In the genomic region with DNA sequence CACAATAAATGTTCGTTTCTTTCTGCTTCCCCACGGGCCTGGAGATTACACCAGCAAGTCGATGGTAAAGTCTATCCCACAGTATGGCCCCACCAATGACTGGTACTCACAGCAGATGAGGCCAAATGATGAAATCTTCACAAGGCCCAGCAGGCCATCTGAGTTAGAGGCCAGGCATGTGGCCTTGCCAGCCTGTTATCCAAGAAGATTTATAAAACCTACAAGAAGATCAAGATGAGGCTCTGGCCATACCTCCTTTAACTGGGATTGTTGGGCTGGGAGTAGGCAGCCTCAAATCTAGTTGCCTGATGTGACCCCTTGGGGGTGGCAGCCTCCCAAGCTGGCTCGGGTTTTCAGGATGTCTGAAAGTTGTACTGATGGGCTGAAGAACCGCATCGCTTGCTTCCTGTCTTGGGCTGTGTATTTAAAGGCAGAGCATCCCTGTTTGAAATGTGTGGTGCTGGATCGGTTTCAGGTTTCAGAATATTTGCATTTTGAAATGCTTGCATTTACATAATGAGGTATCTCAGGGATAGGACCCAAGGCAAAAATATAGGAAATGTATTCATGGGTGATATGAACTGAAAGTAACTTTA, we compare ENCODE assay signal across 18 mouse cellular contexts.
A peak's percentile ranks its signal among the peaks of the same experiment; 100 is the strongest.
DNase-seq lines count a peak whose midpoint lies in the region; ATAC-seq and TF ChIP-seq lines count a peak whose summit lies in the region.
"Had no signal": no experiment of that assay in that cellular context is flagged by ENCODE, and none has a peak within 500 bp of the region (broad histone marks: within the 10 kb centered on the region; RNA-seq: fewer than 3 reads in every experiment).

No protein-coding gene starts in this region.

- no peak for TF ChIP-seq CTCF in CH12.LX (conservative IDR thresholded peaks at IDR 0.05 in 1 of 2, IDR thresholded peaks at IDR 0.05 in 1 of 2; ENCODE audit: low read depth in 2 of 2, low read length in 2 of 2)

- no peak overlapping the region for H3K27ac ChIP-seq in CH12.LX (ENCODE audit: insufficient read depth, low read depth)
- H3K27ac ChIP-seq: embryonic facial prominence, embryonic 10.5 days; forebrain, embryonic 13.5 days; hindbrain, embryonic 10.5 days; hindbrain, embryonic 14.5 days; intestine, embryonic 15.5 days had no signal

- dilution Hi-C loops in CH12.LX (cut with MboI; ENCODE audit: extremely low pct_ligation_motif_present, extremely low pct_unique_long_range_greater_than_20kb, low sequenced_read_pairs), result no loop called here

- H3K36me3 ChIP-seq in CH12.LX (replicated peaks in 1 of 2; ENCODE audit: control insufficient read depth in 1 of 2, insufficient read depth in 1 of 2, low read length in 1 of 2), result no peaks in the 10 kb centered on the region
- H3K36me3 ChIP-seq: heart, embryonic 12.5 days; intestine, embryonic 15.5 days had no signal

- DNase-seq in adrenal gland, adult (ENCODE audit: inconsistent age in 2 of 2, low spot score in 1 of 2), result peak; percentile 56 to 83
- no peak for DNase-seq in adrenal gland, postnatal 25 days
- no peak for DNase-seq in frontal cortex, postnatal 25 days (ENCODE audit: low spot score in 2 of 2)
- peak; percentile 48 for DNase-seq in CH12.LX (ENCODE audit: extremely low read depth)
- peak; percentile 43 to 53 for DNase-seq in adrenal gland, postnatal 36 days
- no peak for DNase-seq in urinary bladder, postnatal 25 days (ENCODE audit: low spot score)
- DNase-seq: B cell, adult 2 months; cerebellum, adult 2 months; cerebellum, postnatal 10 days; gastrocnemius, postnatal 25 days had no signal

- TF ChIP-seq RAD21 in CH12.LX (IDR thresholded peaks at IDR 0.05; ENCODE audit: low read depth, low read length), result no peak

- H3K4me1 ChIP-seq in CH12.LX (ENCODE audit: control insufficient read depth in 1 of 2, insufficient read depth in 2 of 2), result peaks cover 0 to 16% of the 10 kb centered on the region in 2 experiments; a peak in 2 of 4 replicates
- H3K4me1 ChIP-seq: embryonic facial prominence, embryonic 10.5 days; forebrain, embryonic 13.5 days; heart, embryonic 12.5 days; intestine, embryonic 15.5 days had no signal

- H3K9me3 ChIP-seq in CH12.LX (replicated peaks; ENCODE audit: low read length), result no peaks in the 10 kb centered on the region
- H3K9me3 ChIP-seq: embryonic facial prominence, embryonic 10.5 days; forebrain, embryonic 13.5 days; heart, embryonic 12.5 days; hindbrain, embryonic 10.5 days; intestine, embryonic 15.5 days had no signal

- ATAC-seq in frontal cortex, adult (ENCODE audit: low TSS enrichment), result peak; percentile 62
- ATAC-seq: CD4-positive, CD25-positive, alpha-beta regulatory T cell, adult 4 months; forebrain, embryonic 13.5 days; intestine, embryonic 15.5 days had no signal

- no peak overlapping the region for H3K9ac ChIP-seq in CH12.LX (ENCODE audit: insufficient read depth, low read depth)
- H3K9ac ChIP-seq: forebrain, embryonic 13.5 days; heart, embryonic 12.5 days; hindbrain, embryonic 14.5 days; intestine, embryonic 15.5 days had no signal

- H3K4me2 ChIP-seq in CH12.LX (ENCODE audit: insufficient read depth, low read depth, poor library complexity, severe bottlenecking), result no peak overlapping the region
- H3K4me2 ChIP-seq: forebrain, embryonic 13.5 days; heart, embryonic 12.5 days; hindbrain, embryonic 14.5 days; intestine, embryonic 15.5 days had no signal

- H3K27me3 ChIP-seq in CH12.LX (replicated peaks), result no peaks in the 10 kb centered on the region
- H3K27me3 ChIP-seq: forebrain, embryonic 13.5 days; heart, embryonic 12.5 days; intestine, embryonic 15.5 days had no signal

- no peak for TF ChIP-seq POLR2A in CH12.LX (IDR thresholded peaks at IDR 0.05; ENCODE audit: low read depth, low read length)

- no peak for TF ChIP-seq EP300 in CH12.LX (IDR thresholded peaks at IDR 0.05; ENCODE audit: low read length)

- H3K4me3 ChIP-seq in CH12.LX (replicated peaks in 1 of 3; ENCODE audit: low read depth in 2 of 3, low read length in 2 of 3, poor library complexity in 1 of 3), result no peak overlapping the region
- H3K4me3 ChIP-seq: embryonic facial prominence, embryonic 10.5 days; forebrain, embryonic 13.5 days; heart, embryonic 12.5 days; hindbrain, embryonic 10.5 days; intestine, embryonic 15.5 days had no signal

- in situ Hi-C loops in CH12.LX (cut with MboI; ENCODE audit: low pct_ligation_motif_present, low pct_unique_long_range_greater_than_20kb, low sequenced_read_pairs), result no loop called here

- no peaks in the 10 kb centered on the region for H3K79me2 ChIP-seq in CH12.LX (replicated peaks; ENCODE audit: control insufficient read depth, extremely low read depth, insufficient read depth, poor library complexity, severe bottlenecking)

TF ChIP-seq in CH12.LX, 34 proteins besides CTCF, POLR2A, EP300 and RAD21:
- TF ChIP-seq IRF4 (IDR thresholded peaks at IDR 0.05; ENCODE audit: low read depth, low read length) (no peak), MYC (IDR thresholded peaks at IDR 0.05; ENCODE audit: low read depth, low read length) (no peak), USF1 (IDR thresholded peaks at IDR 0.05; ENCODE audit: low read depth, low read length) (no peak), MAZ (IDR thresholded peaks at IDR 0.05; ENCODE audit: low read depth, low read length) (no peak), GABPA (IDR thresholded peaks at IDR 0.05; ENCODE audit: insufficient replicate concordance, low read depth, low read length) (no peak), CHD1 (IDR thresholded peaks at IDR 0.05; ENCODE audit: low read depth, low read length) (no peak), ELF1 (IDR thresholded peaks at IDR 0.05; ENCODE audit: low read depth, low read length) (no peak), MXI1 (IDR thresholded peaks at IDR 0.05; ENCODE audit: low read depth, low read length) (no peak)

Comparison
In these comparisons a context has a peak if more than half of its experiments do, and no peak if none do; other contexts are left out.
1. DNase-seq: peak in adrenal gland, adult (2 of 2), CH12.LX (single experiment) and adrenal gland, postnatal 36 days (2 of 2); none in adrenal gland, postnatal 25 days (single experiment), frontal cortex, postnatal 25 days (0 of 2) and urinary bladder, postnatal 25 days (single experiment).